Mouse (Mus musculus): ENCODE results near the gene Eif1ad. TPM values are rescaled to one million over a fixed set of nuclear protein-coding genes. Genes with fewer than 3 reads are reported as not detected.
"Not testable (repeated sequence)": the region's sequence is repeated elsewhere in the genome, so short reads cannot be mapped to it uniquely, and the experiment has no call there.

The Eif1ad gene
- polyA plus RNA-seq, 1 experiment, result 37.8 TPM

- Histone ChIP-seq H3K27ac (ENCODE audit: control insufficient read depth, insufficient read depth, low read depth, low read length, poor library complexity) (no peak within 1 kb of the TSS), H3K4me1 (ENCODE audit: control insufficient read depth, insufficient read depth, low read length) (peaks cover 2% of the 10 kb centered on the region; the same call in 1 of the 2 replicates), H3K4me3 (replicated peaks; ENCODE audit: control insufficient read depth, low read depth, low read length) (no peak within 1 kb of the TSS)
- TF ChIP-seq POLR2A (IDR thresholded peaks at IDR 0.05; ENCODE audit: borderline replicate concordance, control insufficient read depth, low read depth, low read length) (no peak), CTCF (IDR thresholded peaks at IDR 0.05; ENCODE audit: control insufficient read depth, insufficient read depth, low read length) (no peak)
- 88% methylated on average over 8 of the region's 8 CpGs for WGBS
These were observed 35.8 kb downstream of the Eif1ad start, which contains the start of gene Tsga10ip for GRCm38 (mm10) chr19:5402293-5402692. Gene Tsga10ip (minus strand): TSS chr19:5402526.

GRCm38 (mm10) chr19:5405924-5406323 lies 39.4 kb downstream of the Eif1ad start:
- WGBS, result 10% methylated on average over 7 of the region's 7 CpGs
- H3K27ac ChIP-seq (ENCODE audit: control insufficient read depth, insufficient read depth, low read depth, low read length, poor library complexity), result peak overlapping the region; percentile 71
- TF ChIP-seq POLR2A (IDR thresholded peaks at IDR 0.05; ENCODE audit: borderline replicate concordance, control insufficient read depth, low read depth, low read length), result no peak

GRCm38 (mm10) chr19:5406531-5407126 lies 40.1 kb downstream of the Eif1ad start:
- peak; percentile 66; the same call in 1 of the 2 replicates for TF ChIP-seq POLR2A (IDR thresholded peaks at IDR 0.05; ENCODE audit: borderline replicate concordance, control insufficient read depth, low read depth, low read length)
- WGBS, result 3% methylated on average over 25 of the region's 25 CpGs
- H3K4me1 ChIP-seq (ENCODE audit: control insufficient read depth, insufficient read depth, low read length), result not testable (repeated sequence)
- peak overlapping the region; percentile 95 for H3K27ac ChIP-seq (ENCODE audit: control insufficient read depth, insufficient read depth, low read depth, low read length, poor library complexity)
- peak overlapping the region; percentile 66 for H3K4me3 ChIP-seq (replicated peaks; ENCODE audit: control insufficient read depth, low read depth, low read length)

More at GRCm38 (mm10) chr19:5405924-5406323, 39.4 kb downstream of the Eif1ad start:
- Histone ChIP-seq H3K4me1 (ENCODE audit: control insufficient read depth, insufficient read depth, low read length) (peaks cover 6% of the 10 kb centered on the region), H3K4me3 (replicated peaks; ENCODE audit: control insufficient read depth, low read depth, low read length) (peak overlapping the region; percentile 49)

GRCm38 (mm10) chr19:5407133-5407532 lies 40.6 kb downstream of the Eif1ad start:
- Histone ChIP-seq H3K4me3 (replicated peaks; ENCODE audit: control insufficient read depth, low read depth, low read length) (peak overlapping the region; percentile 66), H3K27ac (ENCODE audit: control insufficient read depth, insufficient read depth, low read depth, low read length, poor library complexity) (peak overlapping the region; percentile 95), H3K4me1 (ENCODE audit: control insufficient read depth, insufficient read depth, low read length) (peaks cover 6% of the 10 kb centered on the region)
- TF ChIP-seq CTCF (IDR thresholded peaks at IDR 0.05; ENCODE audit: control insufficient read depth, insufficient read depth, low read length) (peak; percentile 83), POLR2A (IDR thresholded peaks at IDR 0.05; ENCODE audit: borderline replicate concordance, control insufficient read depth, low read depth, low read length) (no peak)
- 3% methylated on average over 7 of the region's 7 CpGs for WGBS

GRCm38 (mm10) chr19:5408057-5409001 lies 41.8 kb downstream of the Eif1ad start:
- TF ChIP-seq CTCF (IDR thresholded peaks at IDR 0.05; ENCODE audit: control insufficient read depth, insufficient read depth, low read length), result no peak
- no peak for TF ChIP-seq POLR2A (IDR thresholded peaks at IDR 0.05; ENCODE audit: borderline replicate concordance, control insufficient read depth, low read depth, low read length)
- WGBS, result 46% methylated on average over 13 of the region's 13 CpGs
- H3K27ac ChIP-seq (ENCODE audit: control insufficient read depth, insufficient read depth, low read depth, low read length, poor library complexity), result peak overlapping the region; percentile 68
- H3K4me3 ChIP-seq (replicated peaks; ENCODE audit: control insufficient read depth, low read depth, low read length), result no peak overlapping the region
- H3K4me1 ChIP-seq (ENCODE audit: control insufficient read depth, insufficient read depth, low read length), result peaks cover 6% of the 10 kb centered on the region

- WGBS, result 68% methylated on average over 5 of the region's 5 CpGs
- H3K27ac ChIP-seq (ENCODE audit: control insufficient read depth, insufficient read depth, low read depth, low read length, poor library complexity), result peak overlapping the region; percentile 67
- TF ChIP-seq CTCF (IDR thresholded peaks at IDR 0.05; ENCODE audit: control insufficient read depth, insufficient read depth, low read length), result no peak
- no peak for TF ChIP-seq POLR2A (IDR thresholded peaks at IDR 0.05; ENCODE audit: borderline replicate concordance, control insufficient read depth, low read depth, low read length)
- H3K4me1 ChIP-seq (ENCODE audit: control insufficient read depth, insufficient read depth, low read length), result peaks cover 6% of the 10 kb centered on the region
- no peak overlapping the region for H3K4me3 ChIP-seq (replicated peaks; ENCODE audit: control insufficient read depth, low read depth, low read length)
These were observed 42.5 kb downstream of the Eif1ad start for GRCm38 (mm10) chr19:5409068-5409467.

- Histone ChIP-seq H3K4me1 (ENCODE audit: control insufficient read depth, insufficient read depth, low read length) (peaks cover 6% of the 10 kb centered on the region), H3K27ac (ENCODE audit: control insufficient read depth, insufficient read depth, low read depth, low read length, poor library complexity) (no peak overlapping the region), H3K4me3 (replicated peaks; ENCODE audit: control insufficient read depth, low read depth, low read length) (no peak overlapping the region)
- TF ChIP-seq CTCF (IDR thresholded peaks at IDR 0.05; ENCODE audit: control insufficient read depth, insufficient read depth, low read length), result no peak
- no peak for TF ChIP-seq POLR2A (IDR thresholded peaks at IDR 0.05; ENCODE audit: borderline replicate concordance, control insufficient read depth, low read depth, low read length)
- WGBS, result 87% methylated on average over 5 of the region's 5 CpGs
These were observed 44.1 kb downstream of the Eif1ad start for GRCm38 (mm10) chr19:5410641-5411040.

GRCm38 (mm10) chr19:5411961-5412360 lies 45.4 kb downstream of the Eif1ad start:
- WGBS, result 84% methylated on average over 5 of the region's 5 CpGs
- peaks cover 4% of the 10 kb centered on the region for H3K4me1 ChIP-seq (ENCODE audit: control insufficient read depth, insufficient read depth, low read length)
- no peak overlapping the region for H3K4me3 ChIP-seq (replicated peaks; ENCODE audit: control insufficient read depth, low read depth, low read length)
- no peak overlapping the region for H3K27ac ChIP-seq (ENCODE audit: control insufficient read depth, insufficient read depth, low read depth, low read length, poor library complexity)
- TF ChIP-seq POLR2A (IDR thresholded peaks at IDR 0.05; ENCODE audit: borderline replicate concordance, control insufficient read depth, low read depth, low read length) (no peak), CTCF (IDR thresholded peaks at IDR 0.05; ENCODE audit: control insufficient read depth, insufficient read depth, low read length) (no peak)
